Mouse (Mus musculus): Measurements from ENCODE around the gene Hist1h2ab.

- peak; percentile 35; the same call in 1 of the 2 replicates for TF ChIP-seq HCFC1 (IDR thresholded peaks at IDR 0.05; ENCODE audit: low read depth, low read length)
- TF ChIP-seq ZMIZ1 (IDR thresholded peaks at IDR 0.05; ENCODE audit: low read depth, low read length), result no peak
- TF ChIP-seq MAFK (IDR thresholded peaks at IDR 0.05; ENCODE audit: borderline replicate concordance, low read depth, low read length), result no peak
- TF ChIP-seq MAZ (IDR thresholded peaks at IDR 0.05; ENCODE audit: low read depth, low read length), result peak; percentile 74; the same call in 1 of the 2 replicates
- no peak for TF ChIP-seq CHD2 (IDR thresholded peaks at IDR 0.05; ENCODE audit: low read length)
- no peak for TF ChIP-seq CTCF (IDR thresholded peaks at IDR 0.05 in 2 of 3, conservative IDR thresholded peaks at IDR 0.05 in 1 of 3; ENCODE audit: control insufficient read depth in 1 of 3, insufficient read depth in 1 of 3, low read depth in 2 of 3, low read length in 3 of 3, poor library complexity in 1 of 3, severe bottlenecking in 1 of 3)
- peak; percentile 79 for TF ChIP-seq RCOR1 (IDR thresholded peaks at IDR 0.05; ENCODE audit: low read depth, low read length)
- no peak for TF ChIP-seq MYB (IDR thresholded peaks at IDR 0.05; ENCODE audit: low read depth, low read length)
- peak; percentile 97 for TF ChIP-seq GATA1 (IDR thresholded peaks at IDR 0.05; ENCODE audit: low read depth, low read length)
- TF ChIP-seq POLR2A (IDR thresholded peaks at IDR 0.05; ENCODE audit: control insufficient read depth in 1 of 2, insufficient read depth in 1 of 2, low read depth in 1 of 2, low read length in 2 of 2, poor library complexity in 1 of 2), result no peak
- no peak for TF ChIP-seq USF2 (IDR thresholded peaks at IDR 0.05; ENCODE audit: borderline replicate concordance in 1 of 2, insufficient read depth in 1 of 2, low read depth in 1 of 2, low read length in 2 of 2)
- TF ChIP-seq NRF1 (IDR thresholded peaks at IDR 0.05; ENCODE audit: insufficient read depth, low read depth, low read length, poor library complexity, severe bottlenecking), result no peak
- no peak for TF ChIP-seq CHD1 (IDR thresholded peaks at IDR 0.05; ENCODE audit: low read depth, low read length)
- peak; percentile 69 to 84 for TF ChIP-seq EP300 (IDR thresholded peaks at IDR 0.05; ENCODE audit: low read depth in 1 of 2, low read length in 2 of 2)
Measured at GRCm38 (mm10) chr13:23724239-23724638, 26.7 kb upstream of the Hist1h2ab start.

Data from MEL (cell line).